Mouse (Mus musculus) embryo, embryonic 9.5 days (tissue): ENCODE data around the gene Tm4sf4.

Experiments used
- DNase-seq: peaks from one replicate; pipeline ENCODE4 v3.0.0-alpha.2; 2017; ENCODE audit errors: extremely low spot score

Gene Tm4sf4

GRCm38 (mm10) chr3:57425089-57425730, at the start of gene Tm4sf4:
TSS of gene Tm4sf4 (plus strand) at chr3:57425314.
- no peak for DNase-seq

- DNase-seq = no peak
Observed at GRCm38 (mm10) chr3:57386423-57386822, 38.7 kb upstream of the Tm4sf4 start.

GRCm38 (mm10) chr3:57386895-57387294, 38.2 kb upstream of the Tm4sf4 start:
- no peak for DNase-seq

DNA sequence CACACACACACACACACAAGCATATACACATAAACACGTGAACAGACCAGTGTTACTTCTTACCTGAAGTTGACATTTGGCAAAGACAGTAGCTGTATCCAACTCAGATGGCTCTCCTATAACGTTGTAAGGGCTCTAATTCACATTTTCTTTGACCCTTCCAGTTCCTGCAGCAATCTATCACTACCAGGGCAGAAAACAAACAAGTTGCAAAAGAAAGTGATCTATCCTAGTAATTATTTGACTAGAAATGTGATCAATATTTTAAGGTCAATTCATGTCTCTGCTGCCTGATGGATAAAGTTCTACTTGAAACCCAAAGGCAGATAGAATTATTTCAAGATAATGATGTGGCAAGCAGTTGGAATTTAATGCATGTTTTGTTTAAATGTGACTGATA, 37.5 kb upstream of the Tm4sf4 start:
- no peak for DNase-seq

DNA sequence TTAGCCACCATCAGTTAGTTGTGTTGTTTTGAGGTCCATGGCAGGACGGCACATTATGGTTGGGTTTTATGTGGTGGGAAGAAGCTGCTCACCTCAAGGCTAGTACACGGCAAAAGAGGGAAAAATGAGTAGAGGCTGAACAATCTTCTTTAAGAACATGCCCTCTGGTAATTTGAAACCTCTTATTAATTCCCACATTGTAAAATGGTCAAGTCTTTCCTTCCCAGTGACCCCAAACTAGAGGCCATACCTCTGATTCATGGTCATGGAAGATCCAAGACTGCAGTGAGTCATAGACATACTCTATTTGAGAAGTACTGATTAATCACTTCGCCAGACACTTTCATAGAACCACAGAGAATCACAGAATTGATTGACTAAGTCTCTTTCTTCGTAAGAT, 13.6 kb upstream of the Tm4sf4 start:
- DNase-seq = no peak

GRCm38 (mm10) chr3:57420233-57420632, 4.9 kb upstream of the Tm4sf4 start:
- DNase-seq = no peak

GRCm38 (mm10) chr3:57420660-57421059, 4.5 kb upstream of the Tm4sf4 start:
- DNase-seq = no peak

- no peak for DNase-seq
Observed at GRCm38 (mm10) chr3:57426351-57426750, 1.2 kb downstream of the Tm4sf4 start.

DNA sequence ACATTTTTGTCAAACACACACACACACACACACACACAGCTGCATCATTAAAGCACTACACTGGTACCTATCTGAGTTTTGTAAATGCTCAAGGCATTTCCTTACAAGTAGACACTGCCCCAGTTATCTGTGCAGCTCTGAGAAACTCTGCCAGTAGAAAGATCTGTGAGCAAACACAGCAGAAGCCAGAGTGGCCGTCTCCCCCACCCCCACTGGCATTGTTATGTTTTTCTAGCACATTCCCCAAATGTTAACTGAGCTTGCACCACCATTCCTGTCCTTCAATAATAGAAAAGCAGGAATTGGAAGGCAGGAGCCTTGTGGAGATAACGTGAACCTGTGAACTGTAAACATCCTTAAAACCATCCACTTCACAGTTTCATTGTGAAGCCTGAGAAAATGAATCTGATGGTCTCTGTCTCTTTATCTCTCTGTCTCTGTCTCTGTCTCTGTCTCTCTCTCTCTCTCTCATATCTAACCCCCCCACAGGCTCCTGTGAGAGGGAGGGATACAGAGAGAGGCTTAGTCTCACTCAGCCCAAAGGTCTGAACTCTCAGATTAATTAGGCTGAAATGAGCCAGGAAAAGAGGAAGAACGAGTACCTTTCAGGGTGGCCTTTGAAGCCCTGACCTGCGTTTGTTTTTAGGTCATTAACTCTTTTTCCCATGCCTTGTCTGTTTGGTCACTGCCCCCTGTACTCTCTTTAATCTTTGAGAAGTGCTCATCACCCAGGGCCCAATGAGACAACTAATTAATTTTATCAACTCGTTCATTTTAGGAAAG, 3.8 kb downstream of the Tm4sf4 start:
- peak; percentile 41 for DNase-seq

- no peak for DNase-seq
Observed at GRCm38 (mm10) chr3:57429486-57429885, 4.4 kb downstream of the Tm4sf4 start.

GRCm38 (mm10) chr3:57431706-57432105, 6.6 kb downstream of the Tm4sf4 start:
- DNase-seq = no peak

DNA sequence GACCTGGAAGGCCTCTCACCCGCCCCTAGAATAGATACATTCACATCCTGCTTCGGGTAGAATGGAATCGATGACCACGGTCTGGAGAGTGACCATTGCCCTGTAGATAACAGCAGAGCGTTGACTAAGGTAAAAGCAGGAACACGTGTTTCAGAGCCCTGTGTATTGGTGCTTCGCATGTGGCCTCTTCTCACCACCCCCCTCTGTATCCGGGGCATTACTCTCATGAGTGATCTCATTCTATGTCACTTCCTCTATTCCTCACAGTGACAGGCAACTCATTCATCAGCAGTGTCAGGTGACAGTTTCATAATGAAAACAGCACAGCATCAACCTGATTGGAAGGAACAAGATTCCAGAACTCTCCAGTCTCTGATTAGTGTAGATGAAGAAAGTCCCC, 10.2 kb downstream of the Tm4sf4 start:
- DNase-seq = no peak

- no peak for DNase-seq
Observed at GRCm38 (mm10) chr3:57440956-57441355, 15.8 kb downstream of the Tm4sf4 start.

DNA sequence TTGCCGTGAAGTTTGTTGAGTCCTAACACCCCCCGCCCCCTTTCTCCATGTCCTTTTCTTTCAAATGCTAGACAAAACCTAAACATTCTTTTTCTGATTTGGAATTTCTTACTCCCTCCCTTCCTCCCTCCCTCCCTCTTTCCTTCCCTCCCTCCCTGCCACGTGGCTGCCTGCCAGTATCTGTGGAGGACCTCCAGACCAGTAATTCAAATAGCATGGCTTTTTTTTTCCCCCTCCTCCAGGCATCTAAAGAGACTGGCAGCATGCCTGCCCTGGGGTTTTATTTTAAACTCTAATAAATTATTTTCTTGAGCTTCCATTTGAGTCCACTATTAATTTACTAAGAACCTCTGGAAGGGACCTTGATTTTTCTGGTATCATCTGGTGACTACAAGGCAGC, 20.6 kb downstream of the Tm4sf4 start:
- DNase-seq = no peak

DNA sequence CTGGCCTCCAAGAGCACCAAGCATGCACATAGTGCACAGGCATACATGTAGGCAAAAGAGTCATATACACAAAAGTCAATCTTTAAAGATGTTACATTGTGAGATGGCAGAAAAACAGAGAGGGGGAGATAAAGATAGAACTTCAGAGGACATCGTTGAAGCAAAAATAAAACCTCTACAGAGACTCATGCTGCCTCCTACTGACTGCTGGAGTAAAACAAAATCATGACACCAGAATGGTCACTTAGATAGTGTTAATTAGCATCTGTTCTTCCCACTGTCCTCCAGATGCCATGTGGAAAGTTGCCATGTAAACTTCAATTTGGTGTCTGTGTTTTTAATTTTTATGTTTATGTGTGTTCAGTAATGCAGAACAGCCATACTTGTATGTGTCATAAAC, 22.8 kb downstream of the Tm4sf4 start:
- DNase-seq = no peak

DNA sequence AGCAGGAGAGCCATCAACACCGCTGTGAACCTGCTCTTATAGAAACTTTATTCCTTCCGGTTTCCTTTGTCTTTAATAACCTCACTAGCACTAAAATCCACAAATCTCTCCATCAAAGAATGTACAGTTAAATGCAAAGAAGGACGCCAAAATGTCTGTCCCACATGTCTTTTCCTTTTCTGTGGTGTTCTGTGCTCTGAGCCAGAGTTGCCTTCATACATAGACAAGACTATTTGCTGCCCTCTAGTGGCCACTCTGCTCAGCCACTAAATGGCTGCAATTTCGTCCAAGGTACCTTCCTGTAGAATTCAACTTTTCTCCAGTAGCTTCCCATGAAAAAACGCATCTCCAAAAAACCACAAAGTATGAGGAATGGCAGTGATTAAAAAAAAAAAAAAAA, 23.3 kb downstream of the Tm4sf4 start:
- DNase-seq = peak; percentile 63

- no peak for DNase-seq
Observed at GRCm38 (mm10) chr3:57458652-57459051, 33.5 kb downstream of the Tm4sf4 start.

GRCm38 (mm10) chr3:57463302-57463701, 38.2 kb downstream of the Tm4sf4 start:
- DNase-seq = no peak

DNA sequence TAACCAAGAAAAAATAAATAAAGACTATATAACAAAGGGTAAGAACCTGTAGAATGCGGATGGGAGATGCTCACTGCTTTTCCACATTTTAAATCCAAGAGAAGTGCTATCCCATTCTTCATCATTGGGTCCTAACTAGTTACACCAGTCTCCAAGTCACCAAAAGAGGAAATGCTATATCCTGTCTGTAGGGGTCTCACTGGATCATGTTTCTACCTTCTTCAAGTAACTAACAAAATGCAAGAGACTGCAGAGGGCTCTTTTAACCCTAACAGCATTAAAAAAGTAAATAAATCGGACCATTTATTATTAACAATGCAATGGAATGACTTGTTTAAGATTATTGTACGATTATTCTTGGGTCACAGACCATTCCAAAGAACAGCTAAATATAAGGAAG, 41.2 kb downstream of the Tm4sf4 start:
- DNase-seq = no peak

- DNase-seq = no peak
Observed at GRCm38 (mm10) chr3:57469325-57469724, 44.2 kb downstream of the Tm4sf4 start.

DNA sequence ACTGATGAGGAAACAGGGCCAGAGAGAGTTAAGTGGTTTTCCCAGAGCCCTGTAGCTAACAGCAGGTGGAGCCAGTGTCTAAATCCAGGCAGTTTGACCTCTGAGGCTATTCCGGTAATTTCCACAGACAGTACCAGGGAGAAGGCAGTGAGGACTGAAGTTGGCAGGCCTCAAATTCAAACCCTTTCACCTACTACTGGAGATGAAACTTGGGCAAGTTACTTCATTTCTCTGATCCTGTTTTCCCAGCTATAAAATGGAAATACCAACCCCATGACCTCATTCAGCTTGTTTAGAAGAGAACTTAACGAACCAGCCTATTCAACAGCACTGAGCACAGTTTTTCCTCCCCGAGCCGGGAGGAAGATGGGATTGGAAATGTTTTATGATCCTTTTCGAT, 45.2 kb downstream of the Tm4sf4 start:
- DNase-seq = peak; percentile 67

DNA sequence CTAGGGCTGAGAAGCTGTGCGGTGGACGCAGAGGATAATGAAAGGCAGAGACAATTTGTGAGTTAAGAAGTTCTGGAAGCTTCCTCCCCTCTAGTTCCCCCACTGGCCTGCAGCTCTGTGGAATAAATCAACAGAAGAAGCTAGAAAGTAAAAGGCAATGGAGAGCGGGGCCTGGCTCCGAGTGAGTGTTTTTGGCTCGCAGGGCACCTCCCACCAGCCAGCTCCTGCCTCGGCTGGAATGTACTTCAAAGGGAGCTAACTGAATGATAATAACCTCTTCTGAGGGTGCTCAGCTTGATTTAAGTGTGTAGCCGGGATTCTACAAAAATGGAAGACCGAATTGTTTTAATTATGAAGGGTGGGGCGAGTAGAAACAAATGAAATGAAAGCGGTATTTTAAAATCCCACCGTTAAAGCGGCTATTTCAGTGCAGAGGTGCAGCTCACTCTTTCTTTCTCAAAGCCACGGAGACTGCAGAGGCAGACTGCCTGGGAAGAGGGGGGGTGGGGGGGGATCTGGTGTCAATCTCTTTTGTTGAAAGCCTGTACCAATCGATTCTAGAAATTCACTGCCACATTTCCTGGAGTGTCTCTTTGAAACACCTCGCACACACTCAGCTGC, 46.0 kb downstream of the Tm4sf4 start:
- peak; percentile 73 for DNase-seq

GRCm38 (mm10) chr3:57472407-57472806, 47.3 kb downstream of the Tm4sf4 start:
- DNase-seq = peak; percentile 74
